Mouse (Mus musculus) layer of hippocampus, postnatal 25 days (tissue): ENCODE measurements around the gene Cdc37l1. TPM values are rescaled to one million over a fixed set of nuclear protein-coding genes. Genes with fewer than 3 reads are reported as not detected.
A peak's percentile ranks its signal among the peaks of the same experiment; 100 is the strongest.

Source experiments
- DNase-seq, 2 experiments: peaks; one replicate each; pipeline ENCODE4 v3.0.0; 2022; ENCODE audit warnings: mixed read lengths in 2 of 2, low spot score in 1 of 2; ENCODE audit errors: extremely low spot score in 1 of 2
- total RNA-seq, 2 experiments: library from RNA; stranded (reverse); gene quantifications; 2 replicates each; pipeline ENCODE4 v1.2.3; 2021

Cdc37l1 gene
- 100 to 1,000 TPM in 1 of 2 experiments, 10 to 100 TPM in 1; 96.4 to 101 TPM for total RNA-seq

- peak; percentile 92 to 96 for DNase-seq
Measured at GRCm38 (mm10) chr19:28990194-28990589, at the start of gene Cdc37l1. TSS of gene Cdc37l1 (plus strand) at chr19:28990352.

- DNase-seq: no peak
Measured at GRCm38 (mm10) chr19:28941271-28941670, 48.9 kb upstream of the Cdc37l1 start.

GRCm38 (mm10) chr19:28946782-28947181 lies 43.4 kb upstream of the Cdc37l1 start:
- DNase-seq: no peak

- DNase-seq: no peak
Measured at GRCm38 (mm10) chr19:28947311-28947710, 42.8 kb upstream of the Cdc37l1 start.

- no peak for DNase-seq
Measured at GRCm38 (mm10) chr19:28951251-28951650, 38.9 kb upstream of the Cdc37l1 start.

GRCm38 (mm10) chr19:28963113-28963512 lies 27.0 kb upstream of the Cdc37l1 start:
- DNase-seq: no peak

- no peak for DNase-seq
Measured at GRCm38 (mm10) chr19:28963513-28963841, 26.7 kb upstream of the Cdc37l1 start.

GRCm38 (mm10) chr19:28963842-28964551 lies 26.2 kb upstream of the Cdc37l1 start, which contains the start of gene Plpp6:
TSS of gene Plpp6 (plus strand) at chr19:28963953.
- DNase-seq: peak; percentile 66 to 74

- no peak for DNase-seq
Measured at GRCm38 (mm10) chr19:28964552-28964903, 25.6 kb upstream of the Cdc37l1 start.

- DNase-seq: no peak
Measured at GRCm38 (mm10) chr19:28967652-28968051, 22.5 kb upstream of the Cdc37l1 start, which contains the start of gene 4430402I18Rik. TSS of gene 4430402I18Rik (minus strand) at chr19:28967800.

GRCm38 (mm10) chr19:28968178-28968577 lies 22.0 kb upstream of the Cdc37l1 start:
- DNase-seq: no peak

- no peak for DNase-seq
Measured at GRCm38 (mm10) chr19:28969231-28969630, 20.9 kb upstream of the Cdc37l1 start.

GRCm38 (mm10) chr19:28970251-28970650 lies 19.9 kb upstream of the Cdc37l1 start:
- DNase-seq: no peak

- DNase-seq: peak; percentile 67 to 86
Measured at GRCm38 (mm10) chr19:28974862-28975611, 15.1 kb upstream of the Cdc37l1 start.

GRCm38 (mm10) chr19:28982617-28983016 lies 7.5 kb upstream of the Cdc37l1 start:
- no peak for DNase-seq

- DNase-seq: no peak
Measured at GRCm38 (mm10) chr19:28989515-28989914, 637 bp upstream of the Cdc37l1 start.

- no peak for DNase-seq
Measured at GRCm38 (mm10) chr19:28990590-28991221, 554 bp downstream of the Cdc37l1 start.

- DNase-seq: no peak
Measured at GRCm38 (mm10) chr19:28991391-28991790, 1.2 kb downstream of the Cdc37l1 start.

- DNase-seq: peak in 1 of 2 experiments; percentile 17
Measured at GRCm38 (mm10) chr19:28994870-28995269, 4.7 kb downstream of the Cdc37l1 start.

GRCm38 (mm10) chr19:28995366-28995765 lies 5.2 kb downstream of the Cdc37l1 start:
- no peak for DNase-seq

GRCm38 (mm10) chr19:28997976-28998630 lies 8.0 kb downstream of the Cdc37l1 start:
- DNase-seq: no peak
